Mouse (Mus musculus): Measurements from ENCODE around the gene Tas2r135. TPM values are rescaled to one million over a fixed set of nuclear protein-coding genes. Genes with fewer than 3 reads are reported as not detected.

The Tas2r135 gene
- polyA plus RNA-seq, 1 experiment = not detected

DNA sequence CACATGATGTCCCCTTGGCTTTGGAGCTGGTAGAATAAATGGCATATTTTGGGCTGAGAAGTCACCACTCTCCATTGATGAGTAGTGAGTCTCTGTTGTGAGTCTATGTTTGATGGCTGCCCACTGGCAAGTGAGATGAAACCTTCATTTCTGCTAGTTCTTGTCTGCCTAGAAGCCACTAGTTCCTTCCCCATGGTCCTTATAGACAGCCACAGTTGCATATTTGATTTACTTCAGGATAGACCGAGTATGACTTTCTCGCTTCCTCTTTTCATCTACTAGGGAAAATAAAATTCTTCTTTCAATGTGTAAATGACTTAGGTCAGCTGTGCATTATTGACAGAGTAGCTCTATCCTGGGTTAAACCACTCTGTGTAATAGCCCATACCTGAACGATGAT is 19.2 kb downstream of the Tas2r135 start:
- Histone ChIP-seq H3K36me3 (replicated peaks; ENCODE audit: low read length) (no peaks in the 10 kb centered on the region), H3K4me1 (no peaks in the 10 kb centered on the region), H3K27me3 (replicated peaks) (no peaks in the 10 kb centered on the region), H3K4me3 (replicated peaks) (no peak overlapping the region), H3K9me3 (no peaks in the 10 kb centered on the region)
- TF ChIP-seq GATA1 (IDR thresholded peaks at IDR 0.05; ENCODE audit: borderline replicate concordance, low read length) (no peak), FLI1 (IDR thresholded peaks at IDR 0.05; ENCODE audit: low read length) (no peak)

GRCm38 (mm10) chr6:42426337-42426736 is 21.1 kb downstream of the Tas2r135 start:
- no peaks in the 10 kb centered on the region for H3K27me3 ChIP-seq (replicated peaks)
- no peaks in the 10 kb centered on the region for H3K36me3 ChIP-seq (replicated peaks; ENCODE audit: low read length)
- no peaks in the 10 kb centered on the region for H3K9me3 ChIP-seq
- TF ChIP-seq FLI1 (IDR thresholded peaks at IDR 0.05; ENCODE audit: low read length) (no peak), GATA1 (IDR thresholded peaks at IDR 0.05; ENCODE audit: borderline replicate concordance, low read length) (no peak)
- no peak overlapping the region for H3K4me3 ChIP-seq (replicated peaks)
- H3K4me1 ChIP-seq = no peaks in the 10 kb centered on the region; the same call in 1 of the 2 replicates

DNA sequence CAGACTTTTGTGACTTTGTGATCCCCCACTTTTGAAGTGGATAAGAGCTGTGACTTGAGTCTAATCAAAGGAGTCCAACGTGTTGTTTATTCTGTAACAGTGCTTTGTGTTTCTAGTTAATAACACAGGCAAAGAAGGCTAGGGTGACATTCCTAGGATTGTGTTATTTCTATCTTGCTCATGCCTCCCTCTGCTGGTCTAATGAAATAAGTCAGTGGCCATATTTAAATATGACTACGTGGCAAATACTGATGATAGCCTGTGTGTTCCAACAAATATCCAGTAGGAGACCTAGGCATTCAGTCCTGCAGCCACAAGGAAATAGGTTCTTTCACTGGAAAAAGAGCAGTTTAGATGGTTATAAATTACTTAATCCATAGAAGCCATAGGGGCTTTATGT is 28.3 kb downstream of the Tas2r135 start:
- TF ChIP-seq GATA1 (IDR thresholded peaks at IDR 0.05; ENCODE audit: borderline replicate concordance, low read length) (no peak), FLI1 (IDR thresholded peaks at IDR 0.05; ENCODE audit: low read length) (no peak)
- Histone ChIP-seq H3K9me3 (no peaks in the 10 kb centered on the region), H3K4me3 (replicated peaks) (no peak overlapping the region), H3K36me3 (replicated peaks; ENCODE audit: low read length) (no peaks in the 10 kb centered on the region), H3K4me1 (peaks cover 6% of the 10 kb centered on the region), H3K27me3 (replicated peaks) (peaks cover 2% of the 10 kb centered on the region)

DNA sequence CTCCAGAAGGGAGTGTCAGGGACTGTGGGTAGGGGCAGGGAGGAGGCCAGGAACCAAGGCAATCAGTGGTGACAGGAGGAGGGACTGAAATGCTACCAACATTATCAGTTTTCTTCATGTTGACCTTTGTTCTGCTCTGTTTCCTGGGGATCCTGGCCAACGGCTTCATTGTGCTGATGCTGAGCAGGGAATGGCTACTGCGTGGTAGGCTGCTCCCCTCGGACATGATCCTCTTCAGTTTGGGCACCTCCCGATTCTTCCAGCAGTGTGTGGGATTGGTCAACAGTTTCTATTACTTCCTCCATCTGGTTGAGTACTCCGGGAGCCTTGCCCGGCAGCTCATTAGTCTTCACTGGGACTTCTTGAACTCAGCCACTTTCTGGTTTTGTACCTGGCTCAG is 29.2 kb downstream of the Tas2r135 start, which contains the start of gene Tas2r126:
TSS of gene Tas2r126 (plus strand) at position 90 of the 400 bp plus-strand sequence.
- TF ChIP-seq GATA1 (IDR thresholded peaks at IDR 0.05; ENCODE audit: borderline replicate concordance, low read length) (no peak), FLI1 (IDR thresholded peaks at IDR 0.05; ENCODE audit: low read length) (no peak)
- peaks cover 2% of the 10 kb centered on the region for H3K27me3 ChIP-seq (replicated peaks)
- no peaks in the 10 kb centered on the region for H3K36me3 ChIP-seq (replicated peaks; ENCODE audit: low read length)
- no peak within 1 kb of the TSS for H3K4me3 ChIP-seq (replicated peaks)
- H3K9me3 ChIP-seq = no peaks in the 10 kb centered on the region
- peaks cover 6% of the 10 kb centered on the region for H3K4me1 ChIP-seq

DNA sequence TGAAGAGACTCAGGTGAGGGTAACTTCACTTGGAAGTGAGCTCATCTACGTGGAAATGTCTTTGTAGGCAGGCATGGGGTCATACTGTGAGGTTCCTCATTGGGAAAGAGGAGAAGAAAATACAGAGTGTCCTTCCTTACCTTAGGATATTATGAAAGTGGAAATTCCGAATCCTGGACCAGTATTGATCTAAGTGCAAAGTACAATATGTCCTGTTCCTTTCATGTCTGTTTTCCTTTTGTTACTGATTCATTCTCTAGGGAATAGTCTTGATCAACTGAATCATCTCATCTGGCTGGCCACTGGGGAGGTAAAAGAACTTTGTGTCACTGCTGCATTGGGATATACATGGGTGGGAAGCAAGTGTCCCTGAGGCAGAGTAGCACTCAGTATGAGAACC is 30.3 kb downstream of the Tas2r135 start:
- TF ChIP-seq FLI1 (IDR thresholded peaks at IDR 0.05; ENCODE audit: low read length) = no peak
- TF ChIP-seq GATA1 (IDR thresholded peaks at IDR 0.05; ENCODE audit: borderline replicate concordance, low read length) = no peak
- H3K9me3 ChIP-seq = no peaks in the 10 kb centered on the region
- H3K4me3 ChIP-seq (replicated peaks) = no peak overlapping the region
- no peaks in the 10 kb centered on the region for H3K36me3 ChIP-seq (replicated peaks; ENCODE audit: low read length)
- peaks cover 6% of the 10 kb centered on the region for H3K4me1 ChIP-seq
- peaks cover 2% of the 10 kb centered on the region for H3K27me3 ChIP-seq (replicated peaks)

- H3K9me3 ChIP-seq = no peaks in the 10 kb centered on the region
- TF ChIP-seq FLI1 (IDR thresholded peaks at IDR 0.05; ENCODE audit: low read length) = no peak
- no peak for TF ChIP-seq GATA1 (IDR thresholded peaks at IDR 0.05; ENCODE audit: borderline replicate concordance, low read length)
Measured at GRCm38 (mm10) chr6:42441395-42441794, 36.2 kb downstream of the Tas2r135 start.

GRCm38 (mm10) chr6:42444491-42444890 is 39.3 kb downstream of the Tas2r135 start:
- Histone ChIP-seq H3K4me1 (no peaks in the 10 kb centered on the region), H3K9me3 (no peaks in the 10 kb centered on the region), H3K27me3 (replicated peaks) (peaks cover 2% of the 10 kb centered on the region), H3K36me3 (replicated peaks; ENCODE audit: low read length) (no peaks in the 10 kb centered on the region), H3K4me3 (replicated peaks) (no peak overlapping the region)
- TF ChIP-seq GATA1 (IDR thresholded peaks at IDR 0.05; ENCODE audit: borderline replicate concordance, low read length) (no peak), FLI1 (IDR thresholded peaks at IDR 0.05; ENCODE audit: low read length) (no peak)

More at GRCm38 (mm10) chr6:42441395-42441794, 36.2 kb downstream of the Tas2r135 start:
- Histone ChIP-seq H3K4me3 (replicated peaks) (no peak overlapping the region), H3K4me1 (no peaks in the 10 kb centered on the region), H3K27me3 (replicated peaks) (no peaks in the 10 kb centered on the region), H3K36me3 (replicated peaks; ENCODE audit: low read length) (no peaks in the 10 kb centered on the region)

GRCm38 (mm10) chr6:42447381-42447780 is 42.1 kb downstream of the Tas2r135 start:
- H3K4me1 ChIP-seq = no peaks in the 10 kb centered on the region
- H3K4me3 ChIP-seq (replicated peaks) = no peak overlapping the region
- H3K27me3 ChIP-seq (replicated peaks) = peaks cover 2% of the 10 kb centered on the region
- TF ChIP-seq GATA1 (IDR thresholded peaks at IDR 0.05; ENCODE audit: borderline replicate concordance, low read length) (no peak), FLI1 (IDR thresholded peaks at IDR 0.05; ENCODE audit: low read length) (no peak)
- H3K36me3 ChIP-seq (replicated peaks; ENCODE audit: low read length) = no peaks in the 10 kb centered on the region
- H3K9me3 ChIP-seq = no peaks in the 10 kb centered on the region

Other genes starting within 250 kb of the Tas2r135 start
- gene Tas2r144, start 190.1 kb upstream of the Tas2r135 start, polyA plus RNA-seq (2012; ENCODE audit: insufficient read depth, low replicate concordance) = not detected in 2 replicates
- gene Gstk1, start 159.5 kb upstream of the Tas2r135 start, polyA plus RNA-seq (2012; ENCODE audit: insufficient read depth, low replicate concordance) = 0.46 TPM in 1 of 2 replicates, not detected in the other
- gene Tmem139, start 143.5 kb upstream of the Tas2r135 start, polyA plus RNA-seq (2012; ENCODE audit: insufficient read depth, low replicate concordance) = not detected in 2 replicates
- gene Casp2, start 140.4 kb upstream of the Tas2r135 start, polyA plus RNA-seq (2012; ENCODE audit: insufficient read depth, low replicate concordance) = 1.2 and 13.2 TPM in 2 replicates
- gene Clcn1, start 118.7 kb upstream of the Tas2r135 start, polyA plus RNA-seq (2012; ENCODE audit: insufficient read depth, low replicate concordance) = not detected in 2 replicates
- 0.41 TPM in 1 of 2 replicates, not detected in the other for gene Fam131b, start 80.8 kb upstream of the Tas2r135 start, polyA plus RNA-seq (2012; ENCODE audit: insufficient read depth, low replicate concordance)
- gene Zyx, start 55.8 kb upstream of the Tas2r135 start, polyA plus RNA-seq (2012; ENCODE audit: insufficient read depth, low replicate concordance) = 8,612 and 27,789 TPM in 2 replicates
- gene Epha1, start 32.2 kb upstream of the Tas2r135 start, polyA plus RNA-seq (2012; ENCODE audit: insufficient read depth, low replicate concordance) = not detected in 2 replicates
- gene Tas2r143, start 5.2 kb upstream of the Tas2r135 start, polyA plus RNA-seq (2012; ENCODE audit: insufficient read depth, low replicate concordance) = not detected in 2 replicates
- gene Tas2r126, start 29.1 kb downstream of the Tas2r135 start, polyA plus RNA-seq (2012; ENCODE audit: insufficient read depth, low replicate concordance) = not detected in 2 replicates
- not detected in 2 replicates for gene Olfr458, start 59.8 kb downstream of the Tas2r135 start, polyA plus RNA-seq (2012; ENCODE audit: insufficient read depth, low replicate concordance)
- gene Olfr457, start 70.9 kb downstream of the Tas2r135 start, polyA plus RNA-seq (2012; ENCODE audit: insufficient read depth, low replicate concordance) = not detected in 2 replicates
- gene Olfr456, start 81.8 kb downstream of the Tas2r135 start, polyA plus RNA-seq (2012; ENCODE audit: insufficient read depth, low replicate concordance) = not detected in 2 replicates
- not detected in 2 replicates for gene Olfr455, start 142.2 kb downstream of the Tas2r135 start, polyA plus RNA-seq (2012; ENCODE audit: insufficient read depth, low replicate concordance)
- gene Tcaf3, start 192.3 kb downstream of the Tas2r135 start, polyA plus RNA-seq (2012; ENCODE audit: insufficient read depth, low replicate concordance) = not detected in 2 replicates
- not detected in 2 replicates for gene Tcaf2, start 239.8 kb downstream of the Tas2r135 start, polyA plus RNA-seq (2012; ENCODE audit: insufficient read depth, low replicate concordance)